Mouse (Mus musculus): ENCODE measurements around the gene Trp53rka.

The Trp53rka gene

DNA sequence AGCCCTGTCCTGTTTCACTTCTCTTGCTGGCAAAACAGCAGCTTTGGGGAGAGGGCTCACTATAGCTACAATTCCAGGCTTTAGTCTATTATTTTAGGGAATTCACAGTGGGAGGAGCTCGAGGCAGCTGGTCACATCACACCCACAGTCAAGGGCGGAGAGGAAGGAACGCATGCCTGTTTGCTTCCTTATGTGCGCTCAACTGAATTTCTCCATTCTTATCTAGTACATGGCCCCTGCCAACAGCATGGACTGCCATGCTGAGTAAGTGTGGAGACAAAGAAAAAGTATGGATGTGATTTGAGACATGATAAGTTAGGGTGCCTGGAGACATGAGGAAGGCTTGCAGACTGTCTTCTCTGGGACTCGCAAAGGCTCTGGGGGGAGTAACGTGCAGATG lies 9.0 kb downstream of the Trp53rka start:
- DNase-seq = no peak

DNA sequence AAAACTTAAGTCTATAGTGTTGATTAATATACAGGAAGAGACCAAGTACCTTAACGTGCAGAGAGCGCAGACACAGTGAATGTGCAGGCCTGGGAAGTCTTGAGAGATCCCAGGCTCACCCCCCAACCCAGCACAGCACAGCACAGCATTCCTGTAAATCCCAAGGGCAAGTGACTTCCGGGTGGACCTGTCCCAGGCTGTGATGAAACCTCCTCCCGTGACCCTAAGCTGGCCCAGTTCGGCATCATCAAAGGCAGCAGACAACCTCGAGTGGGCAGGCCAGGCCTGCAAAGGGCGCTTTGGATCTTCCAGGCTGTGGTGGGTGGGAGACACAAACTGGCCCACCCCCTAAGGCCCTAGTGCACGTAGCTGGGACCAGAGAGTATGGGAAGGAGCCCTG lies 11.1 kb downstream of the Trp53rka start:
- no peak for DNase-seq

DNA sequence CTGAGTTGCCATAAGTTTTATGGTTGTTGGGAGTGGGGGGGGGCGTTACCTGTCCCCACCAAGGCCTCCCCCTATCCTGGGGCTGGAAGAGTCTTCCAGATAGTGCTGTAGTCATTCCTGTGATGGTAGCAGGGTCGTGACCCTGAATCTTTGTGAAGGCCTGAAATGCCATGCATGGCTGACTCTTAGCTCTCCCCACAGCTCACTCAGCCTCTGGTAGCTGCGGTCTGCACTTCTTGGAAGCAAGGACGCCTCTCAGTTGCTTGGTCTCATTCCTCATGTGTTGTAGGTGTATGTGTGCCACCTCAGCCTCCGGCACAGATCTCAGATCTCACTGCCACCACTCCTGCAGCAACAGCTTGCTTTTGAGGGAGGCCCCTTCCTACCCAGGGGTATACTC lies 17.3 kb downstream of the Trp53rka start:
- DNase-seq = no peak

DNA sequence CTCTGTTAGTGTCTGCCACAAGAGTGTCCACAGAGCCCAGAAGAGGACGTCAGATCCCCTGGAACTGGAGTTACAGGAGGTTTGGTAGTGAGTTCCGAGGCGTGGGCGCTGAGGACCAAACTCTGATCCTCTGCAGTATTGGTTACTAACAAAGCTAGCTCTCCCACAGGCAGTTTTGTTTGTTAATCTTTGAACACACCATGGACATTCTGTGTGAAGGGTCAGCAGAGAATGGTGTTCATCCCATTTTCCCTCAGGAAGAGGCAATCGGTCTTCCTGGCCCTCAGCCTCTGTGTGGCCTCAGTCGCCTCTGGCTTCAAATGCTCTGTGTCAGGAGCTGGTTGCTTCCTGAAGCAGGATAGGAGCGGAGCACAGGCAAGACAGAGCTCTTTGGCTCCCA lies 17.7 kb downstream of the Trp53rka start:
- DNase-seq = no peak

DNA sequence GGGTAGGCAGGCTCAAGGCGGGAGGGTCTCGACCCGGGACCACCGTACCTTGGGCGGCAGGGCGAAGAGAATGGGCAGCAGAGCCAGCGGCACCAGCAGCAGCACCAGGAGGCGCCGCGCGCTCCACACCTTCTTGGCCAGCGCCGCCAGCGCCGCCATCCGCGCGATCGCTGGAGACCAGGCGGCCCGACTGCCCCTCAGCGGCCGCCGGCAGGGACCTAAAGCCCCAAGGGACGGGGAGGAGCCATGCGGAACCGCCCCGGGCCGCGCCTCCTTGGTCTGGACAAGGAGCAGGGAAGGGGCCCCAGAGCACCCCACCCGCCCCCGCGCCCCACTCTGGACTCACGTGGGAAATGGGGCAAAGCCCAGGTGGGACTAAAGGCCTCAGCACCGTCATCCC lies 20.1 kb downstream of the Trp53rka start, which contains the start of gene Slc13a3:
TSS of gene Slc13a3 (minus strand) at position 228 of the 400 bp plus-strand sequence.
- peak; percentile 44 for DNase-seq

DNA sequence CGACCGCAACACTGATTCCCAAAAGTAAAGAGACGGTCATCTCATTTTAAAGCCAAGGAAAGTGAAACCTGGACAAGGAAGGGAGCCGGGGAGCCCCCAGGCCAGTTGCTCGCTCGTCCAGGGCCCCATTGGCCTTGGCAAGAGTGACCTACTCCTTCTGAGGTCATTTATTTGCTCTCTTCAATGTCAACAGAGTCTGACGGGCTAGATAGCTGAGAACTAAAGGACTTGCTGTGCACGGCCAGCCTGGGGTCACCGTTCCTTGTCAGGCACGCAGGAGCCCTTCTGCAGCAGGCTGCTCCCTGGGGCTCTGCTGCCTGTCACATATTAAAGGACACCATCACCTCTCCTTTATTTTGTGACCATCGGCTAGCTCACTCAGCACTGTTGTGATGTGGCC lies 21.2 kb downstream of the Trp53rka start:
- no peak for DNase-seq

DNA sequence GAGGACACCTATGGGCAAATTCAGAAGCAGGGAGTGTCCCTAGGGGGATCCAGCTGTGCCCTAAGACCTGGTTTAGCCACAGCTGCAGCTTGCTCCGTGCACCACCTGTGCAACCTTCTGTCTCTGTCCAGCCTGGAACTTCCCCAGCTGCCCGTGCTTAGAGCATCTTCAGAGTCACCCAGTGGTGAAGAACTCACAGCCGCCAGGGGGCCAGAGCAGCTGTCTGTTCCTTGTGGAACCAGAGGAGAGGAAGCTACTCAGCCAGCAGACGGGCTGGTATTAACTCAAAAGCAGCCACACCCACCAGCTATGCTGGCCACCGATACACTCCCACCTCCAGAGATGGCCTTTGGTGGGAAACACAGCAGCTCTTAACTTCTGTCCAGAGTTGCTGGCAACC lies 23.0 kb downstream of the Trp53rka start:
- peak; percentile 38 for DNase-seq

DNA sequence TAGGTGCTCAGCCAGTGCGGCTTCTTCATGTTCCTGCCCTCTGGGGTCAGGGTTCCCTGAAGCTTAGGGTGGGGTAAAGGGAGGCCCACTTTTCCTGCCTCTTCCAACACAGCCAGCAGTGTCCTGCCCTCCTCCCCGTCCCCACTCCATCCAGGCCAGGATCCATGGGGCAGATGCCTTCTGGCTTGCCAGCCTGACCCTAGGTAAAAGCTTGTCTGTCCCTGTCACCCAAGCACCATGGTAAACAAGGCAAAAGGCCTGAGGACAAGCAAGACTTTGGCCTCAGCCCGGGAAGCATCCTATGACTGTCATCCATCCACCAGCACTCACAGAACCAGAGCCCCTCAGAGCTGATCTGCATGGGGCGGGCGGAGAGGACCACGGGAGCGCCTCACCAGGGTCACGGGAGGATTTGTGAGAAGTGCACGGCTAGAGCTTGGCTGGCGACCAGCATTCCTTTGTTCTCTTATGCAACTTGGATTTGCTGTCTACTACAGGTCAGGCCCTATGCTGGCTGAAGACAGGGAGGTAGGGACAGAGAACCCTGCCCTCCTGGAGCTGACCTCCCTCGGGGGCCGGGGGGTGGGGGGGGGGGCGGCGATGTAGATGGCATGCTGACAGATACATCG lies 25.2 kb downstream of the Trp53rka start:
- DNase-seq = peak; percentile 50

DNA sequence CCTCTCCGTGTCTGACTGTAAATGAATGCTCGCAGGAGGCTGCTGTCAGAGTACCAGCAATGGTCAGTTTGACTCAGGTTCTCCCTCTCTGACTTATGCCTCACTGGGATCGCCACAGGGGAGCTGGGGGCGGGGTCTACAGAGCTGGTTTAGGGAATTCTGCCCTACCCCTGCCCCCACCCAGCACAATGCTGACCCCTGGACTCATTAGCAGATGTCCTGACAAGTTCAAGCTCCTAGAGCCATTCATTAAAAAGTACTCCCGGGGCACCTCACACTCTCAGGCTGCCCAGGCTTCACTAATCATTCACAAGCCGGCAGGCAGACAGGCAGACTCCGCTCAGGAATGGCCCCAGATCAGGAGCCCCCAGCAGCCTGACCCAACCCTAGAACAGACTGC lies 33.5 kb downstream of the Trp53rka start:
- DNase-seq = no peak

DNA sequence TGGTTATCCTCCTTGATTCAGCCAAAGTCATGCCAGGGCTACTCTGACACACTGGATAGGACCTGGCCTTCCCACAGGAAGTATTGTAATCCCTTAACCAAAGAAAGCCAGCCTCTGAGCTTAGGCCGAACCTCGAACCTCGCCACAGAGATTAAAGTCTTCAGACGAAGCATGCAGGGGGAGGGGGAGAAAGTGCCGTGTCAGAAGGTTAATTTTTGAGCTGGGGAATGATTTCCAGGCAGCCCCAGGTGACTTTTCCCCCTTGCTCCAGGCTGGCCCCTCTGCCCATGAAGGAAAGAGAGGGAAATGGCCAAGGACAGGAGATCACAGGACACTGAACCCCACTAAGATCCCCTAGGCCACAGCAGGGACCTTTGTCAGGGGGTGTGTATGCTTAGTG lies 34.9 kb downstream of the Trp53rka start:
- DNase-seq = no peak

DNA sequence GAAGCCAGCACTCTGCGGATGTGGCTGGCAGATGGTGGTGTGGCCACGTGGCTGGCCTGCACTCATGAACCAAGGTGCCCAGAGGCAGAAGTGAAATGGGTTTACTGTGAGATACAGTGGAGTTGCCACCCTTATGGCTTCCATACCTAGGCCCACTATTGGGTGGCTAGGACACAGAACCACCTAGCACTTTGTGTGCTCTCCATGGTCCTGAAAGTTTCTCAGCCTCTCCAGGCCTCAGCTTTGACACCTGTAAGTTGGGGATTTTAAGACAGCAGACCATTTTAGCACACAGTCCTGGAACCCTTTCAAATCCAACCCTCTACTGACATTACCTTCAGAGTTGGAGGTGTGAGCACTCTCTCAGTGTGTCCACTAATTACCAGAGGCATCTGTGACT lies 36.4 kb downstream of the Trp53rka start:
- peak; percentile 11 for DNase-seq

DNA sequence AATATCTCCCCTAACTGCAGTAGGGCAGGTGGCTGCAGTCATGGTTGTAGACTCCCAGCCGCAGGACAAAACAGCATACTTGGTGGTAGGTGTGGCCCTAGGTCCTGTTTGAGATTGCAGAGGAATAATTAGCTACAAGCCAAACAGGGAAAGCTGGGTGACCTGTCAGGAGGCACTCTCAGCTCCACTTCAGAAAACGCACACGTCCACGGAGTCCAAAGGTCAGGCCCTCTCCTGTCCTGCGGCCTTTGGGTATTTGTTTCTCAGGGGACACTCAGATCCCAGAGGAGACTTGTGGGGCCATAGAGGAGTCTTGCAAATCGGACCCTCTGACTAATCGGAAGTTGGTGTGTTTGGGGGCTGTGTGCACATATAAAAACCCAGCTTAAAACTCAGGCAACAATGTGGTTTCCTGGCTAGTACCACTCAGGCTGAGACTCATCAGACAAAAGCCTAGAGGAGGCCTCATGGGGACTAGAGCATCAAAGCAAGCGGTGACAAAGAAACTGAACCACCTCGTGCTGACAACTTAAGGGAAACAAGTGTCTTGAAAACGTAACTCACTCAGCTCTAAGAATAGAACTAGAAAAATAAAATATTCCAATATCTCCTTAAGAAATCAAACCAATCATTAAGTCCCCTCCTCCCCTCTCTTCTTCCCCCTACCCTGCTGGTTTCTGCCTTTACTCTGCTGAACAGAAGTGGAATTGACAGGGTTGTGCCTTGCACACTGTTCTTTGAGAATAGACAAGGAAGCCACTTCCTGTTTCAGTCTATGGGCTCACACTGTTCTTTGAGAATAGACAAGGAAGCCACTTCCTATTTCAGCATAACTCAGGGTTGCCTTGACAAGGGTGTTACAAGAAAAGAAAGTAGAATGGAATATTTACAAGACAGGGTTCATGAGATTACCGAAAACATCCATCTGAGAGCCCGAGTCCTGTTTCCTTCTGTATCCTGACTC lies 40.1 kb downstream of the Trp53rka start:
- DNase-seq = no peak

DNA sequence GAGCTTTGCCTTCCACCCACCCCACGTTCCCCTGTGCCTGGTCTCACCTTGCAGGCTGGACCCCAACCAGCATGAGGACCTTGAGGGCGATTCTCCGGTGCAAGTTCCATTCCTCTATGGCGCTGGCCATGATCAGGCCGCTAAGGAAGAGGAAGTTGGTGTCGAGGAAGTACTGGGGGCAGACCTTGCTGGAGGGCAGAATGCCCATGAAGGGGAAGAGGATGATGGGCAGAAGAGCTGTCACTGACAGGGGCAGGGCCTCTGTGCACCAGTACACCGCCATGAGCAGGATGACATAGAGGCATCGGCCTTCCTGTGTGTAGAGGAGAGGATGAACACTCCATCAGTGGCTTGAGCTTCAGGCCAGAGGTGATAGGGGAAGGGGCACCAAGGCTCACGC lies 44.6 kb downstream of the Trp53rka start:
- no peak for DNase-seq

DNA sequence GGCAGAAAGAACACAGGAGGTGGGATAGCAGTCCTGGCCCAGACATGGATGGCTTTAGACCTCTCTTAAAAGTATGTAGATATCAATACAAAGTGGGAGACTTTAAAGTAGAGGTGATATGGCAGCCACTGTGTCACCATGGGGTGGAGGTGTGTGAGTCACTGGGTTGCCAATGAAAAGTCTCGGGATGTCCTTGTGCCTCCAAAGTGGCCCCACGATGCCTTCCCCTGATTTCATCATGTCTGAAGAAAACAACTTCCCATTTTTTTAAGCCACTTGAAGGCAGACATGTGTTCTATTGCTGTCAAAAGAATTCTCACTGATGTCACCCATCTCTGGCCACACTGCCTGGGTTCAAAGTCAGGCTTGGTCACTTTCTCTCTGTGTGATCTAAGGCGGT lies 48.3 kb downstream of the Trp53rka start:
- DNase-seq = no peak

DNA sequence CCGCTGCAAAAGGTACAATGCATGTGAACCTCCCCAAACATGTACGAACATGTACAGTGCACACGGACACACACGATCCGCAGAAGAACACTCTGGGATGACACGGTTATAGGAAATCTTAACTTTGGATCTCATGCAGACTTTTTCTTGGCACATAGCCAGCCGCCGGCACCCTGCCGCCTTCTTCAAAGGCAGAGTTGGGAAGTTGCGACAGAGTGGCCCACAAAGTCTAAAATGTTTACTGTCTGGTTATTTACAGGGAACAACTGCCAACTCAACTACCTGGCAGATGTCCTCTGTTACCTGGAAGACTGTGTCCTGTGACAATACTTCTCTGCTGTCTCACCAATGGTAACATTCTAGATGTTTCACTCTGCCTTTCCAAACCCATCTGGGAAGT lies 50.1 kb downstream of the Trp53rka start:
- peak; percentile 20 for DNase-seq

DNA sequence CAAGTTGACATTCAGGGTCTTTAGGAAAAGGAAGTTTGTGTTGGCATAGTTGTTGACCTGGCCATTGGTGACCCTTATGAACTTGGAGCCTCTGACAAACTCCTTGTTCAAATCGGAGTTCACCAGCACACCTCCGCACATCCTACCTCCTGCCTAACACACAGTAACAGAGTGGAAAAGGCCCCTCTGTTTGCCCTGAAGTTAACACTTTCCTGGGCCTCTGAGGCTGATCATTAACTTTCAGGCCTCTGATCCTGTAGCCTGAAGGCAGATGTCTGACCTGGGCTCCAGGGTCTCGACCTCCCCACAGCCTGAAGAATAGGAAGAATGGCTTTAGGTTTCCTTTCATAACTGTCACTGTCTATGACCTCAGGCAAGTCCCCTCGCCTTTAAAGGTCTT lies 51.5 kb downstream of the Trp53rka start:
- no peak for DNase-seq

Measured in lung, postnatal 10 days (tissue).